Mouse (Mus musculus) forebrain, embryonic 15.5 days (tissue): ENCODE measurements at regions not wholly inside any gene's neighbourhood (a gene's known extent, or its start where the extent isn't known, plus 50 kb on each side); places are given as distances from the start of the nearest gene placed in this dataset.

Source experiments
- ATAC-seq: fragments of 200-750 bp; cut with Nextera tagmentation; replicated peaks from 2 replicates; pipeline ENCODE4 v1.8.0; 2017; ENCODE audit warnings: mild to moderate bottlenecking, moderate TSS enrichment, moderate library complexity
- H3K27ac ChIP-seq: fragments of 300-500 bp; sonication (generic); replicated peaks from 2 replicates; pipeline ENCODE4 v1.5.1; 2015; ENCODE audit warnings: mild to moderate bottlenecking, inconsistent platforms
- H3K27me3 ChIP-seq: fragments of 300-500 bp; sonication (generic); 2 replicates; pipeline ENCODE4 v1.6.1; 2015; ENCODE audit warnings: inconsistent platforms
- H3K36me3 ChIP-seq: fragments of 300-500 bp; sonication (generic); 2 replicates; pipeline ENCODE4 v1.6.1; 2015; ENCODE audit warnings: mild to moderate bottlenecking, inconsistent platforms
- H3K4me1 ChIP-seq: fragments of 300-500 bp; sonication (generic); 2 replicates; pipeline ENCODE4 v1.6.1; 2015; ENCODE audit warnings: inconsistent platforms
- H3K4me2 ChIP-seq: fragments of 300-500 bp; sonication (generic); replicated peaks from 2 replicates; pipeline ENCODE4 v1.6.1; 2015; ENCODE audit warnings: mild to moderate bottlenecking, inconsistent platforms
- H3K4me3 ChIP-seq: fragments of 300-500 bp; sonication (generic); 2 replicates; pipeline ENCODE4 v1.5.1; 2015; ENCODE audit warnings: mild to moderate bottlenecking, inconsistent platforms
- H3K9ac ChIP-seq: fragments of 300-500 bp; sonication (generic); replicated peaks from 2 replicates; pipeline ENCODE4 v1.6.1; 2015; ENCODE audit warnings: mild to moderate bottlenecking, inconsistent platforms
- H3K9me3 ChIP-seq: fragments of 300-500 bp; sonication (generic); 2 replicates; pipeline ENCODE4 v1.6.1; 2016; ENCODE audit warnings: inconsistent platforms
- WGBS: fragments of 180-500 bp; shearing (Covaris S2); methylation state at CpG from one replicate; pipeline ENCODE4 v1.1.7; 2015; ENCODE audit warnings: mixed read lengths; 5-methylcytosine and 5-hydroxymethylcytosine counted together

DNA sequence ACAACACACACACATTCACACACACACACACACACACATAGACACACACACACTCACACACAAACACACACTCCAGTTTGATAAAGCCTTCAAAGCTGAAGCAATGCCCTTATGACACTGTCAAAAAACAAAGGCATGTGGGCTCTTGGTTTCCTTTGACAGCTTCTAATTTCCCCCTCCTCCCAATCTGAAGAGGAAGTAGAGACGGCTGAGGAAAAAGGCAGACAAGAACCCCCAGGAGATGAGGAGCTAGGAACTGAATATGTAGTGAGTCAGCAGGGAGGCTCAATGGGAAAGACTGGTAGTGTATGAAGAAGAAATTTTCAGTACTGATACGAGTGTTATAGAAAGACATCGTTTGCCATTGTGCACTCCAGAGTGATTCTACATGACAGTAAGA is 130.4 kb upstream of the Cpeb2 start:
- H3K4me3 ChIP-seq, result no peak overlapping the region
- WGBS, result 63% methylated on average over 3 of the region's 3 CpGs
- H3K9ac ChIP-seq, result no peak overlapping the region
- H3K27ac ChIP-seq, result no peak overlapping the region
- H3K36me3 ChIP-seq, result no peaks in the 10 kb centered on the region
- peaks cover 5% of the 10 kb centered on the region; the same call in 1 of the 2 replicates for H3K4me1 ChIP-seq
- H3K9me3 ChIP-seq, result no peaks in the 10 kb centered on the region
- no peak overlapping the region for H3K4me2 ChIP-seq
- H3K27me3 ChIP-seq, result no peaks in the 10 kb centered on the region
- ATAC-seq, result 0 out of 2 replicates have a peak, but pooled peaks have one; percentile 32

DNA sequence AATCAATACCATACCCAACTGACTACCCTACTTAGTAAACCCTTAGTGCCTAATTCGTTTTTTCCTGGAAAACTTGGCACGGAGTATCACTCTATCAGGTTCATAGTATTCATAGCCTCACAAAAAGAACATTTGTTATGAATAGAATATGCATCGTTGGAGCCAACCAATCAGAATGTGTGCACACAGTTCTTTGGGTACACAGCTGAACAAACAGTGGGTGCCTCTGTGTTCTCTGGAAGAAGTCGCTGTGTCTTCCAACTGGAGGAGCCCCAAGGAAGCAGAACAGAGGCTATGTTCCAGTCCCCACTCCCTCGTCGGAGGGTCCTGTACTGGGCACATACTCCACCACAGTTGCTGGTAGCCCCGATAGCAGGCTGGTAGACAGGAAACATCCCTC is 129.2 kb upstream of the Cpeb2 start:
- no peak overlapping the region for H3K27ac ChIP-seq
- no peak overlapping the region for H3K9ac ChIP-seq
- H3K36me3 ChIP-seq, result no peaks in the 10 kb centered on the region
- H3K4me1 ChIP-seq, result peaks cover 12% of the 10 kb centered on the region; the same call in 1 of the 2 replicates
- H3K27me3 ChIP-seq, result no peaks in the 10 kb centered on the region
- no peaks in the 10 kb centered on the region for H3K9me3 ChIP-seq
- 63% methylated on average over 7 of the region's 7 CpGs for WGBS
- H3K4me2 ChIP-seq, result no peak overlapping the region
- peak; percentile 44 for ATAC-seq
- H3K4me3 ChIP-seq, result no peak overlapping the region

DNA sequence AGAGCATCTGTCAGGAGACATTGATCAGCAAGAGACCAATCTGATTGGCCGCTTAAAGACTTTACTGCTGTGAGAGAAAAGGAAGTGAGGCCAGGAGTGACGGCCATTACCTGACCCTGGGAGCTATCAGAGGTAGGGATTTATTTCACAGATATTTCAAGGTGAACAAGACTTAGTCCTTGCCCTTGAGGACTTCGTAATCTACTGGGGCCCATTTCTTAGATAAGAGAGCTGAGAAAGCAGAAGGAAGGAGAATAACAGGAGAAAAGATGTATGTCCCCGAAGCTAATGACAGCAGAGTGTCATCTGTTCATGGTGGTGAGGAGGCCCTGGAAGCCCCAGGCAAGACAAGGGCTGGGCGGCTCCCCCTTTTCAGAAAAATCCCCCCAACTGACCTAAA is 127.4 kb upstream of the Cpeb2 start:
- WGBS, result 85% methylated on average over 5 of the region's 5 CpGs
- Histone ChIP-seq H3K4me2 (no peak overlapping the region), H3K27me3 (no peaks in the 10 kb centered on the region), H3K4me3 (no peak overlapping the region), H3K36me3 (no peaks in the 10 kb centered on the region), H3K9me3 (no peaks in the 10 kb centered on the region), H3K9ac (no peak overlapping the region), H3K4me1 (peaks cover 12% of the 10 kb centered on the region; the same call in 1 of the 2 replicates), H3K27ac (no peak overlapping the region)
- no peak for ATAC-seq

DNA sequence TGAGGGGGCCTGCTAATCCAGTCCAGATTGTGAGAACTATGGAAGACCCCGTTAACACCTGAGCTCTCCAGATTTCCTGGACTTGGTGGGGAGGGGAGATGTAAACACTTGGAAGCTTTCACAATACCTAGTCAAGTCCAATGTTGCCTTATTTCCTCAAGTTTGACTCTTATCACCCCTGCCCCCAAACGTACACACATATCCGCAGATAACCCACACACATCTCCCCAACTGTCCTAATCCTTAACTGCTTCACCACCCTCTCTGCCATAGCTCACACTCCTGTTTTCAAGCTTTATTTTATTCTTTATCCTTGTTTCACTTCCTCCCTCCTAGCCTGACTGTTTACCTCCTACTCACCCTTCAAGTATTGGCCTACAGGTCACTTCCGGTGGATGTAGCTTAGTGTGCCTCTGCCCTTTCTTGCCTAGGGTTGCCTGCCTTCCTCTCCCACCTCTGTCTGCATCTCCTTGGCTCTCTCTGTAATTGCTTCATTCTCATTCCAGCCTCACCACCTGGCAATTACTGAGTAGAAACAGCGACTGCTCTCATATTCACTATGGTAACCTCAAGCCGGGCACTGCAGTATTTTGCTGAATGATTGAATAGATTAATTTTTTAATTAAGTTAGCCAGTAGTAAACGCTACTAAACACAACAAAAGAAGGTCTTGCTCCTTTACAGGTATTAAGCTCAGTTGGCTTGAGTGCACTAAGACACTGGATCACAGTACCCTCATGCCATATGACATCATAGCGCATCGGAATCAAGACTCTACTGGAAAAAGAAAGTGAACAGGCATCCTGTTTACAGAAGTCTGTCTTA is 125.3 kb upstream of the Cpeb2 start:
- H3K27me3 ChIP-seq, result no peaks in the 10 kb centered on the region
- 40% methylated on average over 9 of the region's 9 CpGs for WGBS
- H3K4me3 ChIP-seq, result no peak overlapping the region
- peaks cover 12% of the 10 kb centered on the region; the same call in 1 of the 2 replicates for H3K4me1 ChIP-seq
- no peak overlapping the region for H3K4me2 ChIP-seq
- no peaks in the 10 kb centered on the region for H3K9me3 ChIP-seq
- H3K27ac ChIP-seq, result no peak overlapping the region
- H3K9ac ChIP-seq, result no peak overlapping the region
- ATAC-seq, result peak; percentile 54
- H3K36me3 ChIP-seq, result no peaks in the 10 kb centered on the region

DNA sequence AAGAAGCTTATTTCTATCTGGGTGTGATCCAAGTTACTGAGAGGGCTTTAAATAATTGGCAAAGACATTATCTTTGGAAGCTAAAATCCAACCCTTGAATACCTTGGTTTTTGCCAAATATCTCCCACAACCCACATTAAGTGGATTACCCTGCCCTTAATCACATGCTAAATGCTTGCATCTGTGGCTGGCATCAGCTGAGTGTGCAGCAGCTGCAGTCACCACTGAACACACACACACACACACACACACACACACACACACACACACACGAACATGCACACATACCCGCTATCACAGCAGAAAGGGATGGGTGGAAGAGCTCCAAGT is 124.7 kb upstream of the Cpeb2 start:
- no peak overlapping the region for H3K4me3 ChIP-seq
- ATAC-seq, result peak; percentile 66
- H3K9me3 ChIP-seq, result no peaks in the 10 kb centered on the region
- no peaks in the 10 kb centered on the region for H3K27me3 ChIP-seq
- H3K27ac ChIP-seq, result no peak overlapping the region
- H3K9ac ChIP-seq, result no peak overlapping the region
- no peak overlapping the region for H3K4me2 ChIP-seq
- no peaks in the 10 kb centered on the region for H3K36me3 ChIP-seq
- WGBS, result 50% methylated on average over 2 of the region's 2 CpGs
- H3K4me1 ChIP-seq, result peaks cover 12% of the 10 kb centered on the region; the same call in 1 of the 2 replicates

DNA sequence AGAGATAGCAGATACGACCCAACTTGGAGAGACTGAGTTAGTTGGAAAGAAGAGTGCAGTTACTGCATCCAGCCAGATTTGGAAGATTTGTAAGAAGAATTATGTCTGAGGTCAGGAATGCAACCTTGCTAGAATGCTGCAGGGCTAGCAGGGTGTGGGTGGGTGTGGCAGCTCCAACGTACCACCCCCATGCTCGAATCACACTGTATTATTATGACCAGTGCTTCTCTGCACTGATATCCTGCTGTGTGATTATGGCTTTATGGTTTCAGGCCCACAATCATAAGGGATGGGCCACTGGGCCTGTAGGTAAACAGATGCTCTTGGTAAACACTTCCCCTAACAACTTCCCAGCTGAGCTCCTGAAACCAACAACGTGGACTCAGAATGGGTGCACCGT is 122.8 kb upstream of the Cpeb2 start:
- Histone ChIP-seq H3K27me3 (no peaks in the 10 kb centered on the region), H3K4me2 (no peak overlapping the region), H3K4me1 (peaks cover 12% of the 10 kb centered on the region; the same call in 1 of the 2 replicates), H3K9me3 (no peaks in the 10 kb centered on the region), H3K27ac (no peak overlapping the region), H3K36me3 (no peaks in the 10 kb centered on the region), H3K4me3 (no peak overlapping the region), H3K9ac (no peak overlapping the region)
- 85% methylated on average over 5 of the region's 5 CpGs for WGBS
- no peak for ATAC-seq

DNA sequence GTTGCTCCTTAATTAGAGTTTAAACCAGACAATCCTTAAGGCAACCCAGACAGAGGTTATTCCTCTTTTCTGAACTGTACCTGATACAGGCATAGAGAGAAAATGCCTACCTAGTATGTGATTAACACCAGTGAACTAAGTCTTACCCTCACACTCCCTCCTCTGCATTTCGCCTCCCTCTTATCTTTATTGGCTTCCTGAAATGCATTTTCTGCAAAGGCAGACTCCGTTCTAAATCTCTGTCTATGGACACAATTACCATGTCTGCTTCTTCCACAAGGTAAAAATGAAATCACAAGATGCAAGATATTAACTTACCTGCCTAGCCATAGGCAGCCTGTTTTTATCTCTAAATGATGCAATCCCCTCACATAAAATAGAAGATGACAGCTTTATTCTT is 121.2 kb upstream of the Cpeb2 start:
- Histone ChIP-seq H3K36me3 (no peaks in the 10 kb centered on the region), H3K9me3 (no peaks in the 10 kb centered on the region), H3K4me3 (no peak overlapping the region), H3K27me3 (no peaks in the 10 kb centered on the region), H3K9ac (no peak overlapping the region), H3K4me1 (peaks cover 12% of the 10 kb centered on the region; the same call in 1 of the 2 replicates), H3K27ac (no peak overlapping the region), H3K4me2 (no peak overlapping the region)
- no peak for ATAC-seq
- WGBS, result 88% methylated on average over 2 of the region's 2 CpGs

DNA sequence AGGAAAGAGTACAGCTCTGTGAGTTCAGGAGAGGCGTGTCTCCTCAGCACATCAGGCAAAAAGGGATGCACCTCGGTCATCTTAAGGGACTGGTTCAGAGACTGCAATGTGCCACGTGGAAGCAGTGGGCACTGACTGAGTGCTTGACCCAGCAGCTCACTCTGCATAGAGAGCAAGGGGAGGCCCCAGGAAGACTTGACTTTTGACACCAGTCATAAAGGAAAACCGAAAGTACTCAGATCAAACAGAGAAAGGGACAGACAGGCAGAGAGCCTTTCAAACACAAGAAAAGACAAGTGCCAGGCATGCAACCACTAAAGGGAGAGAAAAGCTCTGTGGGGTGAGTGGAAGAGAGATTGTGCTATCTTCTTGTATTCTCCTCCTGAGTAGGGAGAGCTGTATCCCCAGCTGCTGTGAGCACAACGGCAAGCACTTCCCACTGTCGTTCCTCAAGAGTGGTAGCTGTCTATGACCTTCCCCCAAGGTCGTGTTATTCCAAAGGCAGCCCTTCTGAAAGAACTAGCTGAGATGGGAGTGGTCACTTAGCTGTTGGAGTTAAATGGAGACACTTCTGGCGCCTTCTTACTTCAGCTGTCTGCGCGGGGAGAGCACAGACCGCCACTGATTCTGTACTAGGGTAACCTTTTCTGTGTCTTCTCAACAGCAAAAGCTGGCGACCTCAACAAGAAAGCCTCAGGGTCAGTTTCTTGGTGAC is 119.4 kb upstream of the Cpeb2 start:
- WGBS, result 81% methylated on average over 12 of the region's 12 CpGs
- Histone ChIP-seq H3K4me3 (no peak overlapping the region), H3K4me2 (no peak overlapping the region), H3K4me1 (no peaks in the 10 kb centered on the region), H3K27ac (no peak overlapping the region), H3K9ac (no peak overlapping the region), H3K36me3 (no peaks in the 10 kb centered on the region), H3K9me3 (no peaks in the 10 kb centered on the region), H3K27me3 (no peaks in the 10 kb centered on the region)
- ATAC-seq, result no peak

DNA sequence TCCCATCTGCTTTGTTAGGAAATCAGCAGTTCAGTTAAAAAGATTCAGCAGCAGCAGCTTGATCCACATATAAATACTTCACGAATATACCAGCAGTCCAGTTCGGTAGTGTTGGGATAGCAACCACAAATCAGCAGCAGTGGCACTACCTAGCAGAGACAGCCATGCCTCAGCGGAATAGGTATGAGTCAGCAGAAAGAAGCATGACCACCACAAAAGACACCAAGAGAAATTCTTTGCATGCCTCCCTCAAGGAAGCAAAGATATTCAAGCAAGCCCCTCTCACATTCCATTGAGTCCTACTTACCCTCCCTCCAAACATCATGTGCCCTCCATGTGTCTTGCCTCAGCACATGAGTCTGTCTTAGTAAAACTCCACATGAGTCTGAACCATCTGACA is 117.5 kb upstream of the Cpeb2 start:
- no peaks in the 10 kb centered on the region for H3K9me3 ChIP-seq
- no peak overlapping the region for H3K4me2 ChIP-seq
- H3K4me3 ChIP-seq, result no peak overlapping the region
- H3K27ac ChIP-seq, result no peak overlapping the region
- no peak for ATAC-seq
- WGBS, result 94% methylated on average over 3 of the region's 3 CpGs
- no peaks in the 10 kb centered on the region for H3K4me1 ChIP-seq
- H3K9ac ChIP-seq, result no peak overlapping the region
- H3K36me3 ChIP-seq, result no peaks in the 10 kb centered on the region
- H3K27me3 ChIP-seq, result no peaks in the 10 kb centered on the region

DNA sequence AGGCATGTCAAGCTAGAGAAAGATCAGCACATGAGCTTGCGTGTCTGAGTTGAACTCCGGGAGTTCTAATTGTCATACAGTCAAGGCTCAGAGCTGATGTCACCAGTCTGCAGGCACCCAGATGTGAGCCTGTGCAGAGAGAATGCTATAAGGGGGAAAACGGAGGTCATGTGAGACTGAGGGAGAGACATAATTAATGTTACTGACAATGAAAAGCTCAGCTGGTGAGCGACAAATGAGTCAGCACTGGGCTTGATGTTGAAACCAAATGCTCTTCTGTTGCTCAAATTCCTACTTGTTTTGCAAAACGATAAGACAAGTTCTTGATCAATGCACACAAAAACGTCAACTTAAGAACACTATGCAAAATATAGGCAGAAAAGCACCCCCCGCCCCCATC is 116.1 kb upstream of the Cpeb2 start:
- Histone ChIP-seq H3K4me3 (no peak overlapping the region), H3K27me3 (no peaks in the 10 kb centered on the region), H3K4me1 (no peaks in the 10 kb centered on the region), H3K9me3 (no peaks in the 10 kb centered on the region), H3K4me2 (no peak overlapping the region), H3K36me3 (no peaks in the 10 kb centered on the region), H3K9ac (no peak overlapping the region), H3K27ac (no peak overlapping the region)
- WGBS, result 65% methylated on average over 7 of the region's 7 CpGs
- no peak for ATAC-seq

DNA sequence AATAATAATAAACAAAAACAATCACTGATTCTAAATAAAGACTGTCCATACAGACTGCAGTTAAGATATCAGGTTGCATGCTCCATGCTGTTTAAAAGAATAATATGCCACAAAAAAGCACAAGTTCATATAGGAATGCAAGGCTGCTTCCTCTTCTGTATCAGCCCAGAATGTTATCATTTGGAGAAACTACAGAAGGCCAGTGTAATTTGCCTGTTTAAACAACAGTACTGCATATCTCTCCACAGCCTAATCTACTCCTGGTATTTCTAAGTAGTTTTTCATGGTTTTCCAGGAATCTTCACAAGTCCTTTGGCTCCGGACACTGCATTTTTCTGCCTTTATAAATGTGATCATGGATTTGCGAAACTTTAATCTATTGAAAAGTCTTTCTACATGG is 111.9 kb upstream of the Cpeb2 start:
- ATAC-seq, result no peak
- no peak overlapping the region for H3K27ac ChIP-seq
- H3K4me2 ChIP-seq, result no peak overlapping the region
- H3K36me3 ChIP-seq, result no peaks in the 10 kb centered on the region
- WGBS, result 95% methylated on average over 2 of the region's 2 CpGs
- no peaks in the 10 kb centered on the region for H3K27me3 ChIP-seq
- H3K9ac ChIP-seq, result no peak overlapping the region
- no peak overlapping the region for H3K4me3 ChIP-seq
- no peaks in the 10 kb centered on the region for H3K4me1 ChIP-seq
- H3K9me3 ChIP-seq, result no peaks in the 10 kb centered on the region

DNA sequence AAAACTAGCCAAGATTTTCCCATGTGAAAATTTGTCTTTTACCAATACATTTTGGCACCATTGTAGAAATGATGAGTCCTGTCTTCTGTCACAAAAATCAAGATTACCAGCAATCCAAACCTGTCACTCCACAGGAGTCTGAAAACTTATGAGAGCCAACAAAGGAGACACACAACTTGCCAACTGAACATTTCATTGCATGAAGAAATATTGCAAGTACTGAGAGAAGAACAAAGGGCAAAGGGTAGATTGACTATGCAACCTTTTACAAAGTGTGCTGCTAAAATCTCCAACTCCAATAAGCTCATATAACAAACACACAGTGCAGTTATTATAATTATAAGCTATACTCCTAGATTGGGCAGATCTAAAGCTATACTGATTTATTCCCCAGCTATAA is 108.7 kb upstream of the Cpeb2 start:
- H3K4me2 ChIP-seq, result no peak overlapping the region
- no peak overlapping the region for H3K9ac ChIP-seq
- no peaks in the 10 kb centered on the region for H3K9me3 ChIP-seq
- no peaks in the 10 kb centered on the region for H3K27me3 ChIP-seq
- H3K4me1 ChIP-seq, result no peaks in the 10 kb centered on the region
- ATAC-seq, result no peak
- no peak overlapping the region for H3K4me3 ChIP-seq
- H3K27ac ChIP-seq, result no peak overlapping the region
- H3K36me3 ChIP-seq, result no peaks in the 10 kb centered on the region
